Mouse (Mus musculus) skeletal muscle tissue, adult 2 months (tissue): ENCODE measurements around the gene Bicc1.

Experiments used
- DNase-seq: peaks from one replicate; pipeline ENCODE4 v3.0.0-alpha.2; 2012; ENCODE audit warnings: low read depth, low spot score

The Bicc1 gene

GRCm38 (mm10) chr10:70874994-70875538 is 284.4 kb downstream of the Bicc1 start:
- DNase-seq, result no peak
